Mouse (Mus musculus): ENCODE data around the gene Gm5447. TPM values are rescaled to one million over a fixed set of nuclear protein-coding genes. Genes with fewer than 3 reads are reported as not detected.

The Gm5447 gene
- polyA plus RNA-seq, 1 experiment: 0.02 TPM

DNA sequence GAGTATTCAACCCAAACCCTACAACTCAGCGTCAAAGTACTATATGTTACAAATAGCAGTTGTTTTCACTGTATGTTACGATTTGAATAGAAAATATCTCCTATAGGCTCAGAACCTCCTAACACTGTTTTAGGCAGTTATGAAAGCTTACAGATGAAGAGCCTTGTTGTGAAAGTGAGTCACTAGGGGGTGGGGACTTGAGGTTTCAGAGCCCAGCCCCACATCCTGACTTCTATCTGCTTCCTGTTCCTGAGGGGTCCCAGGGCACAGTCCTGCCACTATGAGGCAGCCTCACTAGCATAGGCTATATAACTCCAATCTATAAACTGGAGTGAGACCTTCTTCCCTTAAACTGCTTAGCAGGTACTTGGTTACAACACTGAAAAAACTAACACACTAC, 1.9 kb upstream of the Gm5447 start:
- Histone ChIP-seq H3K27me3 (ENCODE audit: control insufficient read depth, insufficient read depth, insufficient read length) (no peaks in the 10 kb centered on the region), H3K36me3 (ENCODE audit: control insufficient read depth, insufficient read depth) (no peaks in the 10 kb centered on the region), H3ac (ENCODE audit: control insufficient read depth, insufficient read length, low read depth) (no peak overlapping the region), H3K4me3 (ENCODE audit: insufficient read depth, poor library complexity, severe bottlenecking) (no peak overlapping the region), H3K79me3 (ENCODE audit: low read depth) (peaks cover 32% of the 10 kb centered on the region), H3K79me2 (ENCODE audit: control insufficient read depth, insufficient read depth) (peaks cover 65% of the 10 kb centered on the region)
- no peak for TF ChIP-seq CEBPB (IDR thresholded peaks at IDR 0.05; ENCODE audit: low read depth)
- no peak for TF ChIP-seq USF1 (IDR thresholded peaks at IDR 0.05; ENCODE audit: low read depth)
- no peak for TF ChIP-seq CTCF (IDR thresholded peaks at IDR 0.05; ENCODE audit: control insufficient read depth, insufficient read depth, insufficient read length)
- no peak for TF ChIP-seq MYOD1 (IDR thresholded peaks at IDR 0.05; ENCODE audit: control insufficient read depth, insufficient read length, low read depth)
- no peak for TF ChIP-seq MYOG (IDR thresholded peaks at IDR 0.05; ENCODE audit: control insufficient read depth, extremely low read depth, insufficient read length)
- TF ChIP-seq MAX (IDR thresholded peaks at IDR 0.05): no peak
- TF ChIP-seq FOSL1 (IDR thresholded peaks at IDR 0.05; ENCODE audit: insufficient read depth, low read length, poor library complexity, severe bottlenecking): no peak

DNA sequence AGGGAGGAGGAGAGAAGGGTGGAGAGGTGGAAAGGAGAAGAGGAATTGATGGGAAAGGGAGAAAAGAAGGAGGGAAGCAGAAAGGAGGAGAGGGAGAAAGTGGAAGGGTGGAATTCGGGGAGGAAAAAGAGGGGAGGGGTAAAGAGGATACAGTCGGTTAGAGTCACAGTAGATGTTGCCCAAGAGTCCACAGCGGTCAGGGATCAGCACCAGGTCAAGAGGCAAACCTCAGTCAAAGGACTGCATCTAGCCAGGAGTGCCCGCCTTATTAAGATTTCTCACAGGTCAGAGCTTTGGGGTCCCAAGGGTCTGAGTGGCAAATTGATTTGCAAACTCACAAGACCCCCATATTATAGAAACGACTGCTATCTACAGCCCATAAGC, 235 bp downstream of the Gm5447 start:
- Histone ChIP-seq H3K27me3 (ENCODE audit: control insufficient read depth, insufficient read depth, insufficient read length) (no peaks in the 10 kb centered on the region), H3K4me3 (ENCODE audit: insufficient read depth, poor library complexity, severe bottlenecking) (peak overlapping the region; percentile 63), H3K36me3 (ENCODE audit: control insufficient read depth, insufficient read depth) (no peaks in the 10 kb centered on the region), H3ac (ENCODE audit: control insufficient read depth, insufficient read length, low read depth) (peak overlapping the region; percentile 25), H3K79me3 (ENCODE audit: low read depth) (peaks cover 21% of the 10 kb centered on the region), H3K79me2 (ENCODE audit: control insufficient read depth, insufficient read depth) (peaks cover 44% of the 10 kb centered on the region)
- TF ChIP-seq CEBPB (IDR thresholded peaks at IDR 0.05; ENCODE audit: low read depth) (no peak), MYOD1 (IDR thresholded peaks at IDR 0.05; ENCODE audit: control insufficient read depth, insufficient read length, low read depth) (no peak), CTCF (IDR thresholded peaks at IDR 0.05; ENCODE audit: control insufficient read depth, insufficient read depth, insufficient read length) (no peak), MAX (IDR thresholded peaks at IDR 0.05) (no peak), MYOG (IDR thresholded peaks at IDR 0.05; ENCODE audit: control insufficient read depth, extremely low read depth, insufficient read length) (no peak), FOSL1 (IDR thresholded peaks at IDR 0.05; ENCODE audit: insufficient read depth, low read length, poor library complexity, severe bottlenecking) (no peak), USF1 (IDR thresholded peaks at IDR 0.05; ENCODE audit: low read depth) (no peak)

DNA sequence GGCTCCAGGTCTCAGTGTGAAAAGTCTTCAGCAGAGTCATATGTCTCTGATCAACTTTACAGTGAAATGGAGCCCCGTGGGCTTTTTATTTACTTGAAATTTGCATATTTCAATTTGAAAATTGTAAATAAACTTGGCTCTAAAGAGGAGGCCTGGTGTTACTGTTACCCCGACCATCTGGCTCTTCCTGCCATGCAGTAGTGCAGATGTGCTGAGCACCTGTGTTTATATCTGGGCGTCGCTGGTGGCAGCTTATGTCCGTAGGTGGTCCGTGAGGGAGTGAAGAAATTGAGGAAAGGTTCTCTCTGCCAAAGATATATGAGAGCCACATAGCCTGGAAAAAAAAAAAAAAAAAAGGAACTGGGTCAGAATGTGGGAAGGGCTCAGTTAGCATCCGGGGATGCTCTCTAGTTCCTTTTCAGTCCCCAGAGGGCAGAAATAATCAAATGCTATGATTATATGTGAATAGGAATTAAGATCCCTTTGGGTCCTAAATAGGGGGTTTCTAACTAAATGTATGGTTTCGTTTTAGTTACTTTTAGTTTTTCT, 2.6 kb downstream of the Gm5447 start:
- no peak overlapping the region for H3ac ChIP-seq (ENCODE audit: control insufficient read depth, insufficient read length, low read depth)
- TF ChIP-seq FOSL1 (IDR thresholded peaks at IDR 0.05; ENCODE audit: insufficient read depth, low read length, poor library complexity, severe bottlenecking) (no peak), USF1 (IDR thresholded peaks at IDR 0.05; ENCODE audit: low read depth) (no peak), MAX (IDR thresholded peaks at IDR 0.05) (no peak), MYOD1 (IDR thresholded peaks at IDR 0.05; ENCODE audit: control insufficient read depth, insufficient read length, low read depth) (no peak), MYOG (IDR thresholded peaks at IDR 0.05; ENCODE audit: control insufficient read depth, extremely low read depth, insufficient read length) (no peak), CEBPB (IDR thresholded peaks at IDR 0.05; ENCODE audit: low read depth) (no peak), CTCF (IDR thresholded peaks at IDR 0.05; ENCODE audit: control insufficient read depth, insufficient read depth, insufficient read length) (no peak)
- no peak overlapping the region for H3K4me3 ChIP-seq (ENCODE audit: insufficient read depth, poor library complexity, severe bottlenecking)
- peaks cover 20% of the 10 kb centered on the region for H3K79me2 ChIP-seq (ENCODE audit: control insufficient read depth, insufficient read depth)
- H3K79me3 ChIP-seq (ENCODE audit: low read depth): peaks cover 9% of the 10 kb centered on the region
- no peaks in the 10 kb centered on the region for H3K27me3 ChIP-seq (ENCODE audit: control insufficient read depth, insufficient read depth, insufficient read length)
- no peaks in the 10 kb centered on the region for H3K36me3 ChIP-seq (ENCODE audit: control insufficient read depth, insufficient read depth)

DNA sequence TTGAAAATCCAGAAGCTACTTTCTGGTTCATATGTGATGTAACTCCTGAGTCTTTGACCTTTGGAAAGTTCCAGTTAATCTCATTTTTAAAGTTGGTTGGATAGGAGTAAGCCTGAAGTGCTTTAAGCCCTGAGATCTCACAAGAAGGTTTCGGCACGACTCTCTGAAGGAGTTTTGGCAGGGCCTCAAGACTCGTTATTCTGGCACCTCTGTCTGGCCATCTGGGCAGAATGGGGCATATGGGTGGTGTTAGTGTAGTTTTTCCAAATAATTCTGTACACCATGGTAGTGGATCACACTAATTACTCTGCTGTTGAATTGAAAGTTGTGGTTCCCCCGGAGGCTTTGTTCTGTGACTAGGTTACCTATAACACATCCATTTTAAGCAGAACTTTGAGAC, 4.2 kb downstream of the Gm5447 start:
- H3K36me3 ChIP-seq (ENCODE audit: control insufficient read depth, insufficient read depth): no peaks in the 10 kb centered on the region
- no peak overlapping the region for H3ac ChIP-seq (ENCODE audit: control insufficient read depth, insufficient read length, low read depth)
- no peaks in the 10 kb centered on the region for H3K27me3 ChIP-seq (ENCODE audit: control insufficient read depth, insufficient read depth, insufficient read length)
- no peak overlapping the region for H3K4me3 ChIP-seq (ENCODE audit: insufficient read depth, poor library complexity, severe bottlenecking)
- peaks cover 6% of the 10 kb centered on the region for H3K79me2 ChIP-seq (ENCODE audit: control insufficient read depth, insufficient read depth)
- peaks cover 2% of the 10 kb centered on the region for H3K79me3 ChIP-seq (ENCODE audit: low read depth)
- no peak for TF ChIP-seq CTCF (IDR thresholded peaks at IDR 0.05; ENCODE audit: control insufficient read depth, insufficient read depth, insufficient read length)
- TF ChIP-seq USF1 (IDR thresholded peaks at IDR 0.05; ENCODE audit: low read depth): no peak
- no peak for TF ChIP-seq CEBPB (IDR thresholded peaks at IDR 0.05; ENCODE audit: low read depth)
- no peak for TF ChIP-seq MYOD1 (IDR thresholded peaks at IDR 0.05; ENCODE audit: control insufficient read depth, insufficient read length, low read depth)
- no peak for TF ChIP-seq MYOG (IDR thresholded peaks at IDR 0.05; ENCODE audit: control insufficient read depth, extremely low read depth, insufficient read length)
- TF ChIP-seq FOSL1 (IDR thresholded peaks at IDR 0.05; ENCODE audit: insufficient read depth, low read length, poor library complexity, severe bottlenecking): no peak
- TF ChIP-seq MAX (IDR thresholded peaks at IDR 0.05): no peak

DNA sequence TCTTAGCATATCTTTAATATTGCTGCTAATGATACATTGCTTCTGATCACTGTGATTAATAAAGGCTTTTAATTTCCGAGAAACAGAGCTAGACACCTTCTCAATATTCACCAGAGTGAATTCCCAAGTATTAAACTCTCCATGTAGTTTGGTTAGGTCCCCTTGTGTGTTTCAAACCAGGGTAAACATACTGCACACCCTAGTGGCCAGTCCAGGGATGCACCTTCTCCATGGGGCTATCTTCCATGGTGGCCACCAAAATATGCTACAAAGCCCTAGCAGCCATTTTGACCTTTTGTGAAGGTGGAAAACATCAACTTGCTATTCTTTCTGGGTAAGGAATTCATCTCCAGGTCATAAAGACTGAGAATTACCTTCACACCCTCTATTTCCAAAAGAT, 7.7 kb downstream of the Gm5447 start:
- TF ChIP-seq CEBPB (IDR thresholded peaks at IDR 0.05; ENCODE audit: low read depth) (no peak), MYOD1 (IDR thresholded peaks at IDR 0.05; ENCODE audit: control insufficient read depth, insufficient read length, low read depth) (no peak), CTCF (IDR thresholded peaks at IDR 0.05; ENCODE audit: control insufficient read depth, insufficient read depth, insufficient read length) (peak; percentile 46), USF1 (IDR thresholded peaks at IDR 0.05; ENCODE audit: low read depth) (no peak), MYOG (IDR thresholded peaks at IDR 0.05; ENCODE audit: control insufficient read depth, extremely low read depth, insufficient read length) (no peak), MAX (IDR thresholded peaks at IDR 0.05) (no peak), FOSL1 (IDR thresholded peaks at IDR 0.05; ENCODE audit: insufficient read depth, low read length, poor library complexity, severe bottlenecking) (no peak)
- Histone ChIP-seq H3K79me3 (ENCODE audit: low read depth) (no peaks in the 10 kb centered on the region), H3K36me3 (ENCODE audit: control insufficient read depth, insufficient read depth) (no peaks in the 10 kb centered on the region), H3K4me3 (ENCODE audit: insufficient read depth, poor library complexity, severe bottlenecking) (no peak overlapping the region), H3K27me3 (ENCODE audit: control insufficient read depth, insufficient read depth, insufficient read length) (peaks cover 4% of the 10 kb centered on the region), H3ac (ENCODE audit: control insufficient read depth, insufficient read length, low read depth) (no peak overlapping the region), H3K79me2 (ENCODE audit: control insufficient read depth, insufficient read depth) (no peaks in the 10 kb centered on the region)

DNA sequence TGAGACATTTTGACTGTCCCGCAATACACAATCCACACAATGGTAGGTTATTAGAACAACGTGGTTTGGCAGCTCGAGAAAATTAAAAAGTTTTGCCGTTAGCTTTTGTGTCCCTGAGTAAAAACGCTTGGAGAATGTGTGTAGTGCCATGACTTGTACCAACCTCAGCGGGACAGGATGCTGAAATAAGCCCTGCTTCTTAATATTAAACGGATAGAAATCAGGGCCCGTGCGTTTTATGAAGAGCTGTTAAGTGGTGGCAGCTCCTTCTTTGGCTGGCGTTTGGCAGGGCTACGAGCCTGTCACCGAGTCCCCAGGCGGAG, 11.2 kb downstream of the Gm5447 start:
- no peaks in the 10 kb centered on the region for H3K36me3 ChIP-seq (ENCODE audit: control insufficient read depth, insufficient read depth)
- H3K27me3 ChIP-seq (ENCODE audit: control insufficient read depth, insufficient read depth, insufficient read length): peaks cover 13% of the 10 kb centered on the region
- no peak overlapping the region for H3ac ChIP-seq (ENCODE audit: control insufficient read depth, insufficient read length, low read depth)
- H3K79me3 ChIP-seq (ENCODE audit: low read depth): no peaks in the 10 kb centered on the region
- H3K4me3 ChIP-seq (ENCODE audit: insufficient read depth, poor library complexity, severe bottlenecking): no peak overlapping the region
- H3K79me2 ChIP-seq (ENCODE audit: control insufficient read depth, insufficient read depth): no peaks in the 10 kb centered on the region
- no peak for TF ChIP-seq FOSL1 (IDR thresholded peaks at IDR 0.05; ENCODE audit: insufficient read depth, low read length, poor library complexity, severe bottlenecking)
- TF ChIP-seq CEBPB (IDR thresholded peaks at IDR 0.05; ENCODE audit: low read depth): no peak
- TF ChIP-seq MAX (IDR thresholded peaks at IDR 0.05): no peak
- no peak for TF ChIP-seq CTCF (IDR thresholded peaks at IDR 0.05; ENCODE audit: control insufficient read depth, insufficient read depth, insufficient read length)
- no peak for TF ChIP-seq USF1 (IDR thresholded peaks at IDR 0.05; ENCODE audit: low read depth)
- TF ChIP-seq MYOG (IDR thresholded peaks at IDR 0.05; ENCODE audit: control insufficient read depth, extremely low read depth, insufficient read length): no peak
- no peak for TF ChIP-seq MYOD1 (IDR thresholded peaks at IDR 0.05; ENCODE audit: control insufficient read depth, insufficient read length, low read depth)

Data from C2C12 (cell line).